Mouse (Mus musculus) hindbrain, postnatal 0 days (tissue): ENCODE results near the gene Hoxb3. TPM values are rescaled to one million over a fixed set of nuclear protein-coding genes. Genes with fewer than 3 reads are reported as not detected.

Source experiments
- ATAC-seq: fragments of 200-750 bp; cut with Nextera tagmentation; 2 replicates; pipeline ENCODE4 v1.8.0; 2017; ENCODE audit warnings: mild to moderate bottlenecking, moderate TSS enrichment, moderate library complexity
- DNase-seq: peaks from one replicate; pipeline ENCODE4 v3.0.0-alpha.2; 2015; ENCODE audit warnings: low spot score
- H3K27ac ChIP-seq: fragments of 300-500 bp; sonication (generic); 2 replicates; pipeline ENCODE4 v1.5.1; 2014; ENCODE audit warnings: mild to moderate bottlenecking
- H3K27me3 ChIP-seq: fragments of 300-500 bp; sonication (generic); 2 replicates; pipeline ENCODE4 v1.6.1; 2014; ENCODE audit warnings: low read length, mixed read lengths; ENCODE audit not compliant: insufficient read depth
- H3K36me3 ChIP-seq: fragments of 300-500 bp; sonication (generic); 2 replicates; pipeline ENCODE4 v1.6.1; 2014; ENCODE audit warnings: low read length, mixed read lengths; ENCODE audit not compliant: insufficient read depth
- H3K4me1 ChIP-seq: fragments of 300-500 bp; sonication (generic); 2 replicates; pipeline ENCODE4 v1.6.1; 2014; ENCODE audit warnings: antibody characterized with exemption, low read length, mixed read lengths; ENCODE audit not compliant: insufficient read depth
- H3K4me2 ChIP-seq: fragments of 300-500 bp; sonication (generic); 2 replicates; pipeline ENCODE4 v1.6.1; 2014; ENCODE audit warnings: low read depth, mild to moderate bottlenecking, low read length, moderate library complexity, mixed read lengths
- H3K4me3 ChIP-seq: fragments of 300-500 bp; sonication (generic); 2 replicates; pipeline ENCODE4 v1.5.1; 2014; ENCODE audit warnings: low read length
- H3K9ac ChIP-seq: fragments of 300-500 bp; sonication (generic); replicated peaks from 2 replicates; pipeline ENCODE4 v1.6.1; 2014; ENCODE audit warnings: mild to moderate bottlenecking, low read length, moderate library complexity, mixed read lengths
- H3K9me3 ChIP-seq: fragments of 300-500 bp; sonication (generic); 2 replicates; pipeline ENCODE4 v1.6.1; 2016; ENCODE audit warnings: low read length, mixed read lengths
- CTCF ChIP-seq: IDR thresholded peaks from 2 replicates; pipeline ENCODE4 v1.5.1; 2016; ENCODE audit warnings: antibody characterized with exemption, control low read depth, low read depth
- WGBS: fragments of 180-500 bp; shearing (Covaris S2); extraction: QIAGEN DNeasy Blood & Tissue Kit; methylation state at CpG from one replicate; pipeline ENCODE4 v1.1.7; 2014; 5-methylcytosine and 5-hydroxymethylcytosine counted together
- polyA plus RNA-seq: library from polyadenylated mRNA; unstranded; fragments of >200 nt; fragmentation: Nextera tagmentation; extraction: Ambion mirVana; gene quantifications from 2 replicates; pipeline ENCODE4 v1.2.1, GENCODE M21; 2015
- total RNA-seq: library from RNA; depleted of rRNA; stranded (reverse); fragments of >200 nt; gene quantifications from 2 replicates; pipeline ENCODE4 v1.2.3, GENCODE M21; 2014

Gene Hoxb3
- total and polyA plus RNA-seq, 2 experiments from 2014 or later: 8.1 to 42.2 TPM

- H3K27ac ChIP-seq: 0 out of 2 replicates have a peak overlapping the region, but pooled peaks have one; percentile 26
- H3K36me3 ChIP-seq: no peaks in the 10 kb centered on the region
- H3K4me2 ChIP-seq: peak overlapping the region; percentile 30
- ATAC-seq (0 out of 2 replicates have a peak, but pooled peaks have one; percentile 56), DNase-seq (no peak)
- no peaks in the 10 kb centered on the region for H3K9me3 ChIP-seq
- H3K9ac ChIP-seq: peak overlapping the region; percentile 41
- H3K4me3 ChIP-seq: peak overlapping the region; percentile 31
- H3K4me1 ChIP-seq: no peaks in the 10 kb centered on the region
- peaks cover 73% of the 10 kb centered on the region for H3K27me3 ChIP-seq
- TF ChIP-seq CTCF: no peak
- 1% methylated on average over 66 of the region's 66 CpGs for WGBS
Observed at GRCm38 (mm10) chr11:96298895-96299667, 24.0 kb upstream of the Hoxb3 start.

- Histone ChIP-seq H3K27ac (no peak overlapping the region), H3K4me1 (no peaks in the 10 kb centered on the region), H3K4me2 (peak overlapping the region; percentile 30)
Observed at GRCm38 (mm10) chr11:96299781-96300180, 23.3 kb upstream of the Hoxb3 start.

DNA sequence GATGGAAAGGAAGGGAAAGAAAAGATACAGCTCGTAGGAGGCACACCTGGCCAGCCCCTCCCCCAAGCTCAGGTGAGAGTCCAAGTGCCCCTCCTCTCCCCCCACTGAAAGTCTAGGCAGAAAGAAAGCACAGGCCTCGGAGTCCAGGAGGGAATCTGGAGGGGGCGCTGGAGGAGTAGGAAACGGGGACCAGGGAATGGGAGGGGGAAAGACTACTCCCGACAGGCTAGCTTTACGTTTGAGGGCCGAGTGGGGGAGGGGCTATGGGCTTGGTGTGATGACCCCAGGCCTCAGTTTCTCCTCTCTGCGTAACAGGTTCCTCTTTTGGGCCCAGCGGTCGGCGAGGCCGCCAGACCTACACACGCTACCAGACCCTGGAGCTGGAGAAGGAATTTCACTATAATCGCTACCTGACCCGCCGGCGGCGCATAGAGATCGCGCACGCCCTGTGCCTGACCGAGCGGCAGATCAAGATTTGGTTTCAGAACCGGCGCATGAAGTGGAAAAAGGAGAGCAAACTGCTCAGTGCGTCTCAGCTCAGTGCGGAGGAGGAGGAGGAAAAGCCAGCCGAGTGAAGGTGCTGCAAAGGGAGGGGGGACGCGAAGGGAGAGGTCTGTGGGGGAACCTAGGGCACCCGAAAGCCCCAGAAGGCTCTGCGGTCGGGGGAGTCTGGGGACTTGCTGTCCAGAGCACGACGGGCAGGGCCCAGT is 22.6 kb upstream of the Hoxb3 start:
- WGBS: 3% methylated on average over 35 of the region's 35 CpGs
- ATAC-seq (no peak), DNase-seq (no peak)
- no peaks in the 10 kb centered on the region for H3K36me3 ChIP-seq
- peak overlapping the region; percentile 30 for H3K4me2 ChIP-seq
- peak overlapping the region; percentile 37; the same call in 1 of the 2 replicates for H3K27ac ChIP-seq
- no peaks in the 10 kb centered on the region for H3K9me3 ChIP-seq
- peaks cover 72% of the 10 kb centered on the region for H3K27me3 ChIP-seq
- no peak overlapping the region for H3K9ac ChIP-seq
- TF ChIP-seq CTCF: no peak
- H3K4me3 ChIP-seq: peak overlapping the region; percentile 31
- H3K4me1 ChIP-seq: no peaks in the 10 kb centered on the region

More at GRCm38 (mm10) chr11:96299781-96300180, 23.3 kb upstream of the Hoxb3 start:
- ATAC-seq: no peak
- Histone ChIP-seq H3K36me3 (no peaks in the 10 kb centered on the region), H3K9ac (no peak overlapping the region), H3K4me3 (peak overlapping the region; percentile 31), H3K27me3 (peaks cover 74% of the 10 kb centered on the region), H3K9me3 (no peaks in the 10 kb centered on the region)
- TF ChIP-seq CTCF: no peak
- no peak for DNase-seq
- WGBS: 4% methylated on average over 9 of the region's 9 CpGs

GRCm38 (mm10) chr11:96301064-96301431 is 22.1 kb upstream of the Hoxb3 start:
- DNase-seq (no peak), ATAC-seq (no peak)
- H3K27me3 ChIP-seq: peaks cover 72% of the 10 kb centered on the region
- H3K4me1 ChIP-seq: no peaks in the 10 kb centered on the region
- no peak overlapping the region for H3K9ac ChIP-seq
- H3K9me3 ChIP-seq: no peaks in the 10 kb centered on the region
- no peak for TF ChIP-seq CTCF
- WGBS: 4% methylated on average over 10 of the region's 10 CpGs
- H3K4me2 ChIP-seq: peak overlapping the region; percentile 30
- 0 out of 2 replicates have a peak overlapping the region, but pooled peaks have one; percentile 37 for H3K27ac ChIP-seq
- no peaks in the 10 kb centered on the region for H3K36me3 ChIP-seq
- peak overlapping the region; percentile 31 for H3K4me3 ChIP-seq

GRCm38 (mm10) chr11:96301837-96302236 is 21.3 kb upstream of the Hoxb3 start:
- Histone ChIP-seq H3K9me3 (no peaks in the 10 kb centered on the region), H3K4me1 (no peaks in the 10 kb centered on the region), H3K27ac (peak overlapping the region; percentile 7; the same call in 1 of the 2 replicates), H3K36me3 (no peaks in the 10 kb centered on the region), H3K27me3 (peaks cover 72% of the 10 kb centered on the region), H3K4me2 (peak overlapping the region; percentile 30), H3K4me3 (peak overlapping the region; percentile 11), H3K9ac (no peak overlapping the region)
- DNase-seq (peak; percentile 58), ATAC-seq (0 out of 2 replicates have a peak, but pooled peaks have one; percentile 58)
- whole genome bisulfite sequencing: under 1% methylated on average over 15 of the region's 15 CpGs
- TF ChIP-seq CTCF: no peak

- Histone ChIP-seq H3K4me3 (peak overlapping the region; percentile 4; the same call in 1 of the 2 replicates), H3K27me3 (peaks cover 74% of the 10 kb centered on the region), H3K27ac (peak overlapping the region; percentile 7; the same call in 1 of the 2 replicates), H3K4me1 (no peaks in the 10 kb centered on the region), H3K9ac (no peak overlapping the region), H3K9me3 (no peaks in the 10 kb centered on the region), H3K4me2 (peak overlapping the region; percentile 30), H3K36me3 (no peaks in the 10 kb centered on the region)
- WGBS: 5% methylated on average over 23 of the region's 23 CpGs
- DNase-seq: no peak
- ATAC-seq: no peak
- TF ChIP-seq CTCF: no peak
Observed at GRCm38 (mm10) chr11:96302381-96303150, 20.6 kb upstream of the Hoxb3 start.
